ENCODE assay signal across 8 mouse cellular contexts in genomic region chr8:106411783-106412451, GRCm38 (mm10). TPM values are rescaled to one million over a fixed set of nuclear protein-coding genes. Genes with fewer than 3 reads are reported as not detected.
DNase-seq lines count a peak whose midpoint lies in the region; ATAC-seq and TF ChIP-seq lines count a peak whose summit lies in the region.

No protein-coding gene starts in this region.

- ATAC-seq in intestine, embryonic 14.5 days (replicated peaks; ENCODE audit: low FRiP score, low TSS enrichment, low read depth): no peak
- no peak for ATAC-seq in intestine, embryonic 16.5 days
- ATAC-seq in Patski: no peak
- no peak for ATAC-seq in hindbrain, embryonic 14.5 days (ENCODE audit: low FRiP score)
- peak; percentile 58 for ATAC-seq in megakaryocyte-erythroid progenitor cell, adult 5-6 weeks (replicated peaks; ENCODE audit: low FRiP score, low TSS enrichment, poor library complexity, severe bottlenecking)
- peak; percentile 55 for ATAC-seq in stomach, postnatal 0 days (ENCODE audit: low FRiP score, low TSS enrichment)

- POLR2A ChIA-PET in Patski (lab: Charles Lee): interaction anchor here (0.6 kb wide), 1 partner anchor 196 kb away, joined by 6 read pairs; no protein-coding TSS in a partner anchor

- TF ChIP-seq EP300 in stomach, postnatal 0 days (optimal IDR thresholded peaks at IDR 0.05): no peak

- intact Hi-C loops in left cerebral cortex, postnatal 14 days (cut with DNase I): loop anchor here (10.0 kb wide), 1 partner anchor 233 kb away; no protein-coding TSS in a partner anchor

- H3K27ac ChIP-seq in intestine, embryonic 14.5 days (ENCODE audit: low read depth): no peak overlapping the region
- H3K27ac ChIP-seq in intestine, embryonic 16.5 days (ENCODE audit: low read length): no peak overlapping the region
- no peak overlapping the region for H3K27ac ChIP-seq in hindbrain, embryonic 14.5 days
- H3K27ac ChIP-seq in stomach, postnatal 0 days (replicated peaks): no peak overlapping the region

- DNase-seq in intestine, embryonic 14.5 days (ENCODE audit: low spot score): peak; percentile 76
- DNase-seq in Patski (ENCODE audit: low read depth, low spot score): no peak
- peak; percentile 65 to 72 for DNase-seq in cerebellum, postnatal 36 days
- peak; percentile 84 for DNase-seq in hindbrain, embryonic 14.5 days (ENCODE audit: low spot score)
- peak; percentile 63 to 77 for DNase-seq in left cerebral cortex, postnatal 14 days (ENCODE audit: low spot score in 2 of 2)
- DNase-seq in stomach, postnatal 0 days (ENCODE audit: low spot score): peak; percentile 76

- CTCF ChIA-PET in Patski (lab: Charles Lee): interaction anchor here (1.0 to 1.4 kb wide), 8 partner anchors 8 to 234 kb away, joined by 3 to 6 read pairs (median 4); no protein-coding TSS in a partner anchor

- no peak overlapping the region for H3K9ac ChIP-seq in intestine, embryonic 14.5 days (ENCODE audit: low read length)
- no peak overlapping the region for H3K9ac ChIP-seq in intestine, embryonic 16.5 days (ENCODE audit: low read depth, low read length)
- no peak overlapping the region for H3K9ac ChIP-seq in hindbrain, embryonic 14.5 days
- no peak overlapping the region for H3K9ac ChIP-seq in stomach, postnatal 0 days (ENCODE audit: low read length)

- no peaks in the 10 kb centered on the region for H3K27me3 ChIP-seq in intestine, embryonic 14.5 days (replicated peaks; ENCODE audit: control insufficient read depth, insufficient read depth, low read length)
- H3K27me3 ChIP-seq in intestine, embryonic 16.5 days (replicated peaks; ENCODE audit: control insufficient read depth, insufficient read depth, low read length): no peaks in the 10 kb centered on the region
- no peaks in the 10 kb centered on the region for H3K27me3 ChIP-seq in Patski
- no peaks in the 10 kb centered on the region for H3K27me3 ChIP-seq in hindbrain, embryonic 14.5 days (ENCODE audit: control insufficient read depth, insufficient read depth, low read length)
- no peaks in the 10 kb centered on the region for H3K27me3 ChIP-seq in stomach, postnatal 0 days (ENCODE audit: control insufficient read depth, insufficient read depth, low read length)

- peaks cover 7% of the 10 kb centered on the region for H3K4me1 ChIP-seq in intestine, embryonic 14.5 days (replicated peaks; ENCODE audit: control insufficient read depth, insufficient read depth, low read length)
- H3K4me1 ChIP-seq in intestine, embryonic 16.5 days (ENCODE audit: control insufficient read depth, insufficient read depth, low read length): peaks cover 13% of the 10 kb centered on the region; the same call in 1 of the 2 replicates
- peaks cover 6% of the 10 kb centered on the region for H3K4me1 ChIP-seq in hindbrain, embryonic 14.5 days (replicated peaks; ENCODE audit: control insufficient read depth, insufficient read depth, low read length)
- no peaks in the 10 kb centered on the region for H3K4me1 ChIP-seq in stomach, postnatal 0 days (replicated peaks; ENCODE audit: control insufficient read depth, insufficient read depth)

- in situ Hi-C loops in Patski (cut with MboI; ENCODE audit: low pct_unique_long_range_greater_than_20kb): loop anchor here (10.0 to 25.0 kb wide), 2 partner anchors 473 to 575 kb away; no protein-coding TSS in a partner anchor

- H3K4me3 ChIP-seq in intestine, embryonic 14.5 days (ENCODE audit: low read depth, low read length): no peak overlapping the region
- H3K4me3 ChIP-seq in intestine, embryonic 16.5 days (ENCODE audit: low read length): no peak overlapping the region
- no peak overlapping the region for H3K4me3 ChIP-seq in hindbrain, embryonic 14.5 days (replicated peaks; ENCODE audit: low read length)
- no peak overlapping the region for H3K4me3 ChIP-seq in stomach, postnatal 0 days (ENCODE audit: low read depth, low read length)

- 20% methylated on average over 14 of the region's 14 CpGs for WGBS in intestine, embryonic 14.5 days
- 18% methylated on average over 14 of the region's 14 CpGs for WGBS in intestine, embryonic 16.5 days
- 25% methylated on average over 14 of the region's 14 CpGs for WGBS in hindbrain, embryonic 14.5 days
- WGBS in stomach, postnatal 0 days: 15% methylated on average over 14 of the region's 14 CpGs

- peak; percentile 87 for TF ChIP-seq CTCF in Patski (IDR thresholded peaks at IDR 0.05)
- peak; percentile 96 for TF ChIP-seq CTCF in stomach, postnatal 0 days (IDR thresholded peaks at IDR 0.05; ENCODE audit: low read depth)

- no peak overlapping the region for H3K4me2 ChIP-seq in intestine, embryonic 14.5 days (ENCODE audit: low read length)
- no peak overlapping the region for H3K4me2 ChIP-seq in intestine, embryonic 16.5 days (ENCODE audit: low read depth, low read length)
- H3K4me2 ChIP-seq in hindbrain, embryonic 14.5 days (replicated peaks): no peak overlapping the region
- 0 out of 2 replicates have a peak overlapping the region, but pooled peaks have one; percentile 14 for H3K4me2 ChIP-seq in stomach, postnatal 0 days (replicated peaks; ENCODE audit: low read depth)

- H3K36me3 ChIP-seq in intestine, embryonic 14.5 days (ENCODE audit: control insufficient read depth, insufficient read depth, low read length): no peaks in the 10 kb centered on the region
- no peaks in the 10 kb centered on the region for H3K36me3 ChIP-seq in intestine, embryonic 16.5 days (ENCODE audit: control insufficient read depth, insufficient read depth, low read length)
- no peaks in the 10 kb centered on the region for H3K36me3 ChIP-seq in hindbrain, embryonic 14.5 days (replicated peaks; ENCODE audit: control insufficient read depth, insufficient read depth)
- H3K36me3 ChIP-seq in stomach, postnatal 0 days (ENCODE audit: control insufficient read depth, insufficient read depth, low read length): no peaks in the 10 kb centered on the region

- no peaks in the 10 kb centered on the region for H3K9me3 ChIP-seq in intestine, embryonic 14.5 days (ENCODE audit: control insufficient read depth, low read length)
- no peaks in the 10 kb centered on the region for H3K9me3 ChIP-seq in intestine, embryonic 16.5 days (ENCODE audit: control insufficient read depth, low read length)
- no peaks in the 10 kb centered on the region for H3K9me3 ChIP-seq in hindbrain, embryonic 14.5 days (ENCODE audit: control insufficient read depth, low read length)
- H3K9me3 ChIP-seq in stomach, postnatal 0 days (ENCODE audit: control insufficient read depth, low read length): no peaks in the 10 kb centered on the region

RNA-seq across cellular contexts. Expression of gene Zfp90, which starts 3.2 kb away (rescaled TPM):
- polyA plus RNA-seq in intestine, embryonic 14.5 days (2014; fragmentation: Nextera tagmentation; extraction: Ambion mirVana): 21.2 and 23.0 TPM in 2 replicates
- 11.9 and 12.5 TPM in 2 replicates for polyA plus RNA-seq in intestine, embryonic 16.5 days (2015; fragmentation: Nextera tagmentation; extraction: Ambion mirVana)
- 17.5 TPM for polyA plus RNA-seq in Patski (2021)
- polyA plus RNA-seq in hindbrain, embryonic 14.5 days (2014; fragmentation: Nextera tagmentation; extraction: Ambion mirVana): 40.3 and 41.7 TPM in 2 replicates
- 10 to 100 TPM; 11.8 to 12.8 TPM for total RNA-seq in left cerebral cortex, postnatal 14 days (2021)
- 5.7 and 9.5 TPM in 2 replicates for total RNA-seq in megakaryocyte-erythroid progenitor cell, adult 5-6 weeks (2014; fragmentation: Nextera tagmentation)
- total RNA-seq in megakaryocyte-erythroid progenitor cell, adult 5-6 weeks (2017): 5.3 and 9.1 TPM in 2 replicates
- polyA plus RNA-seq in stomach, postnatal 0 days (2015; fragmentation: Nextera tagmentation; extraction: Ambion mirVana): 8.6 and 8.8 TPM in 2 replicates

Comparison
In these comparisons a context has a peak if more than half of its experiments do, and no peak if none do; other contexts are left out.
1. ATAC-seq: peak in megakaryocyte-erythroid progenitor cell, adult 5-6 weeks (single experiment) and stomach, postnatal 0 days (single experiment); none in intestine, embryonic 14.5 days (single experiment), intestine, embryonic 16.5 days (single experiment), Patski (single experiment) and hindbrain, embryonic 14.5 days (single experiment).